Mouse (Mus musculus): ENCODE data around the gene Abcf1. TPM values are rescaled to one million over a fixed set of nuclear protein-coding genes. Genes with fewer than 3 reads are reported as not detected.

Gene Abcf1
- total RNA-seq, 2 experiments from 2014 or later: 95.0 to 97.0 TPM

GRCm38 (mm10) chr17:35920862-35921562 lies 48.5 kb downstream of the Abcf1 start:
- no peak for DNase-seq
- intact Hi-C loops (cut with DNase I): no loop called here

- no peak for DNase-seq
- intact Hi-C loops (cut with DNase I): no loop called here
Measured at GRCm38 (mm10) chr17:35920384-35920783, 49.2 kb downstream of the Abcf1 start.

- DNase-seq: no peak
- intact Hi-C loops (cut with DNase I): no loop called here
Measured at GRCm38 (mm10) chr17:35919864-35920301, 49.7 kb downstream of the Abcf1 start.

GRCm38 (mm10) chr17:35919060-35919715 lies 50.4 kb downstream of the Abcf1 start:
- intact Hi-C loops (cut with DNase I): no loop called here
- DNase-seq: peak; percentile 96

- DNase-seq: peak; percentile 48
- intact Hi-C loops (cut with DNase I): no loop called here
Measured at GRCm38 (mm10) chr17:35918276-35919059, 51.1 kb downstream of the Abcf1 start.

GRCm38 (mm10) chr17:35917463-35918251 lies 51.9 kb downstream of the Abcf1 start:
- intact Hi-C loops (cut with DNase I): no loop called here
- peak; percentile 72 for DNase-seq

GRCm38 (mm10) chr17:35917143-35917462 lies 52.5 kb downstream of the Abcf1 start:
- no peak for DNase-seq
- intact Hi-C loops (cut with DNase I): no loop called here

- intact Hi-C loops (cut with DNase I): no loop called here
- DNase-seq: peak; percentile 99
Measured at GRCm38 (mm10) chr17:35916297-35917142, 53.0 kb downstream of the Abcf1 start, which contains the start of the genes Mrps18b and Ppp1r10. Gene Mrps18b (minus strand): TSS chr17:35916389. Gene Ppp1r10 (plus strand): TSS chr17:35916434.

- intact Hi-C loops (cut with DNase I): no loop called here
- no peak for DNase-seq
Measured at GRCm38 (mm10) chr17:35915538-35916296, 53.8 kb downstream of the Abcf1 start.

GRCm38 (mm10) chr17:35914975-35915374 lies 54.6 kb downstream of the Abcf1 start:
- DNase-seq: no peak
- intact Hi-C loops (cut with DNase I): no loop called here

GRCm38 (mm10) chr17:35909919-35910369 lies 59.6 kb downstream of the Abcf1 start, which contains the start of gene Atat1:
Gene Atat1 (minus strand): TSS chr17:35910075.
- intact Hi-C loops (cut with DNase I): no loop called here
- peak; percentile 97 for DNase-seq

- peak; percentile 35 for DNase-seq
- intact Hi-C loops (cut with DNase I): no loop called here
Measured at GRCm38 (mm10) chr17:35909186-35909918, 60.2 kb downstream of the Abcf1 start.

- DNase-seq: no peak
- intact Hi-C loops (cut with DNase I): no loop called here
Measured at GRCm38 (mm10) chr17:35907609-35908008, 62.0 kb downstream of the Abcf1 start.

Small RNA genes lying within 50 kb of the gene (microRNA-seq; reads per million reads assigned to microRNA genes)
- gene Mir1894 (not detected), gene Mir877 (396 reads per million, percentile 66 among the genes with 10 or more reads in this experiment)

Other genes starting within 250 kb of the Abcf1 start
- 1 to 10 TPM; 4.8 to 5.1 TPM for gene Ier3, start 148.1 kb downstream of the Abcf1 start, total RNA-seq (2021)
- 100 to 1,000 TPM; 113 TPM for gene Flot1, start 146.5 kb downstream of the Abcf1 start, total RNA-seq (2021)
- 1,000 to 10,000 TPM; 2,525 to 2,580 TPM for gene Tubb5, start 131.5 kb downstream of the Abcf1 start, total RNA-seq (2021)
- 10 to 100 TPM; 30.1 to 30.4 TPM for gene Mdc1, start 128.2 kb downstream of the Abcf1 start, total RNA-seq (2021)
- 1 to 10 TPM; 6.1 to 7.0 TPM for gene Nrm, start 108.4 kb downstream of the Abcf1 start, total RNA-seq (2021)
- 10 to 100 TPM; 43.3 to 52.7 TPM for gene Ppp1r18, start 104.2 kb downstream of the Abcf1 start, total RNA-seq (2021)
- gene Dhx16, start 89.9 kb downstream of the Abcf1 start, total RNA-seq (2021): 10 to 100 TPM; 37.4 to 38.8 TPM
- gene 2310061I04Rik, start 72.3 kb downstream of the Abcf1 start, total RNA-seq (2021): 10 to 100 TPM; 59.8 to 69.2 TPM
- 100 to 1,000 TPM; 285 to 292 TPM for gene Atat1, start 59.7 kb downstream of the Abcf1 start, total RNA-seq (2021)
- 10 to 100 TPM; 45.9 to 47.4 TPM for gene Mrps18b, start 53.4 kb downstream of the Abcf1 start, total RNA-seq (2021)
- gene Ppp1r10, start 53.3 kb downstream of the Abcf1 start, total RNA-seq (2021): 10 to 100 TPM; 75.1 to 76.5 TPM
- gene Gnl1, start 10.1 kb upstream of the Abcf1 start, total RNA-seq (2021): 100 to 1,000 TPM in 1 of 2 experiments, 10 to 100 TPM in 1; 98.2 to 107 TPM
- gene Prr3, start 10.5 kb upstream of the Abcf1 start, total RNA-seq (2021): 10 to 100 TPM; 82.0 to 84.5 TPM
- under 1 TPM; 0.26 to 0.28 TPM for gene H2-T24, start 50.8 kb upstream of the Abcf1 start, total RNA-seq (2021)
- gene H2-T23, start 63.1 kb upstream of the Abcf1 start, total RNA-seq (2021): 1 to 10 TPM; 2.4 to 3.0 TPM
- 1 to 10 TPM; 3.5 to 4.1 TPM for gene H2-T22, start 73.0 kb upstream of the Abcf1 start, total RNA-seq (2021)
- gene Gm6034, start 73.2 kb upstream of the Abcf1 start, total RNA-seq (2021): not detected
- not detected for gene Gm11127, start 88.6 kb upstream of the Abcf1 start, total RNA-seq (2021)
- not detected for gene Gm19684, start 151.9 kb upstream of the Abcf1 start, total RNA-seq (2021)
- not detected for gene Gm7030, start 159.7 kb upstream of the Abcf1 start, total RNA-seq (2021)
- gene Gm8909, start 198.8 kb upstream of the Abcf1 start, total RNA-seq (2021): not detected
- not detected for gene H2-T3, start 220.5 kb upstream of the Abcf1 start, total RNA-seq (2021)

Measured in left cerebral cortex, postnatal 4 days (tissue).